Mouse (Mus musculus): Measurements from ENCODE around the gene Alpi. TPM values are rescaled to one million over a fixed set of nuclear protein-coding genes. Genes with fewer than 3 reads are reported as not detected.
A peak's percentile ranks its signal among the peaks of the same experiment; 100 is the strongest.

The Alpi gene
- 0.06 TPM in 1 of 2 replicates, not detected in the other for polyA plus RNA-seq (2012; rRNA removed)

DNA sequence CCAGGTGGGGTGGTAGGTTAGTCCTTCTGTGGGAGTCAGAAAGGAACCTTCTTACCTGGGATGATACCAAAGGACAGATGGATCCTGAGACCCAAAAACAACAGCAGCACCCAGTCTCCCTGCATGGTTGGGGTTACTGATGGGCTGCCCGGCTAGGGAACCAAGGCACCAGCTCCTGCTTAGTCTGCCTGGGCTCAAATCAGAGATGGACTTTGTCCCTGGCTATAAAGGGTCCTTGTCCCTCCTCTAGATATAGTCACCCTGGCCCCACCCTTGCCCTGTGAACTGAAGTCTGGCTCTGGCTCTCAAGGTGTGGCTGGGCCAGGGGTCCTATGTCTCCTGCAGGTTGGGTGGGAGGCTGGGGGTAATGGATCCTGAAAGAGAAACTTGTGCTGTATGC is at the start of gene Alpi:
Alpi (minus strand) TSS at position 196 of the 400 bp plus-strand sequence.
- TF ChIP-seq POLR2A (IDR thresholded peaks at IDR 0.05; ENCODE audit: borderline replicate concordance, extremely low read depth, insufficient read depth, insufficient read length, poor library complexity, severe bottlenecking) (no peak), CTCF (IDR thresholded peaks at IDR 0.05; ENCODE audit: borderline replicate concordance, extremely low read depth, insufficient read depth, insufficient read length) (no peak)

DNA sequence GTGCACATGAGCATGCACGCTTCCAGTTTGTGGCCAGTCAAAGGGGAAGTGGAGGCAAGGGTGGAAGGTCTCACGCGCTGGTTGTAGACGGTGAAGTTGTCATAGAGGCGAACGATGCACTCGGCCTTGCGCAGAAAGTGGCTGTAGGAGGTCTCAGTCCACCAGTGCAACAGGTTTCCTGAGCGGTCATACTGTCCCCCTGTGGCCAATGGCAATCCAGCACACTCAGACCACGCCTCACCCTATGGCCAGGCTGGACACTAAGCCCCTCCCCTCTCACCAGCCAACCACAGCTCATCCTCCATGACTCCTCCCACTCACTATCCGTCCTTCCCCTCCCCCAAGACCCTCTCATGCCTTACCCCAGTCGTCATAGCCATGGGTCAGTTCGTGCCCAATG is 48.0 kb upstream of the Alpi start:
- no peak for TF ChIP-seq POLR2A (IDR thresholded peaks at IDR 0.05; ENCODE audit: borderline replicate concordance, extremely low read depth, insufficient read depth, insufficient read length, poor library complexity, severe bottlenecking)
- no peak for TF ChIP-seq CTCF (IDR thresholded peaks at IDR 0.05; ENCODE audit: borderline replicate concordance, extremely low read depth, insufficient read depth, insufficient read length)
- no peak for DNase-seq (ENCODE audit: low read depth)

More for the DNA sequence above, at the start of gene Alpi:
- DNase-seq (ENCODE audit: low read depth) = no peak

DNA sequence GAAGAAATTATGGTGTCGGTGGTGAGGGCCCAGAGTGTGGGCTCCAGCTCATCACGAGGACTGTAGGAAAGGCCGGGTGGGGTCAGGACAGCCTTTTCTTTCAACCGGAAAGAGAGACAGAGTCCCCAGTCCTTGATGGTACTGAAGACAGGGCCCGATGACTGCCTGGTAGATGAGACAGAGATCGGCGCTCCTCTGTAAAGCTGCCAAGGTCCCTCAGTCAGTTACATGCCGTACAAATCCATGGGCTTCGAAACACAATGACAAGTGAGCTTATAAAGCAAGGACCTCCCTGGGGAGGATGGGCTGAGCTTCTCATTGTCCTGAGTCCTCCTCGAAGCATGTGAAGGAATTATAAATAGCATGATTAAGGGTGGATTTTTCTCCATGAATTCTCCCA is 41.7 kb upstream of the Alpi start:
- no peak for TF ChIP-seq CTCF (IDR thresholded peaks at IDR 0.05; ENCODE audit: borderline replicate concordance, extremely low read depth, insufficient read depth, insufficient read length)
- no peak for TF ChIP-seq POLR2A (IDR thresholded peaks at IDR 0.05; ENCODE audit: borderline replicate concordance, extremely low read depth, insufficient read depth, insufficient read length, poor library complexity, severe bottlenecking)

DNA sequence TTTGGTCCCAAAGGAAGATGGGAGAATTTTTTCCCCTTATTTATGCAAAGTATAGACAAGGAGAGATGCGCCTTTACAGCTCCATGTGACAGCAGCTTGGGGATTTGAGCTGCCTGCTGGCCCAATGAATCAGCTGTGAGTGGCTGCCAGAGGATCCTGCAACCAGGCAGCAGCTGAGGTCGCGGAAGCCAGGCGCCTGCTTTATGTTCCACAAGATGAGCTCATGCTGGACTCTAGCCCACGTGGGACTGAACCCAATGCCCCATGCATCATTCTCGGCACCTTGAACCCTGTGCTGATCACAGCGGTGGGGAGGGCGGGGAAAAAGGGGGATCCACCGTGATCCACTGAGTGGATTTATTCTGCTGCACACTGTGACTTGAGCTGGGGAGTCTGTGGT is 41.0 kb upstream of the Alpi start:
- no peak for TF ChIP-seq CTCF (IDR thresholded peaks at IDR 0.05; ENCODE audit: borderline replicate concordance, extremely low read depth, insufficient read depth, insufficient read length)
- TF ChIP-seq POLR2A (IDR thresholded peaks at IDR 0.05; ENCODE audit: borderline replicate concordance, extremely low read depth, insufficient read depth, insufficient read length, poor library complexity, severe bottlenecking) = no peak
- DNase-seq (ENCODE audit: low read depth) = peak; percentile 77

More for the DNA sequence above, 41.7 kb upstream of the Alpi start:
- peak; percentile 39 for DNase-seq (ENCODE audit: low read depth)

DNA sequence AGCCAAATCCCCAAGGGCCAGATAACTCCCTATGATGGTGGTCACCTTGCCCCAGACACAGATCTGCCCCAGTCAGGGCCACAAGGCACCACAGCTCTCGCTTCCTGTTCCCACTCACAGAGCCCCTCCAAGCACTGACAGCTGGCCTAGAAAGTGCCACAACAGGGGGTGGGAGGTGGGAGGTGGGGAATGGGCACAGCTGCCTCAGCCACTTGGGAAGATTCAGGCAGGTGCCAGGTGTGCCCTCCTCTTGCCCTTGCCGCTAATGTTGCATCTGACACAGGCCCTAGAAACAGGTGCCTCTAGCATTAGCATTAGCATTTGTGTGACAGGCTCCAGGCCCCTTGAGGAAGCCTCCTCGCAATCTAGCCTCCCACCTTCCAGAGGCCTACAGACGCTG is 40.1 kb upstream of the Alpi start:
- TF ChIP-seq CTCF (IDR thresholded peaks at IDR 0.05; ENCODE audit: borderline replicate concordance, extremely low read depth, insufficient read depth, insufficient read length) (no peak), POLR2A (IDR thresholded peaks at IDR 0.05; ENCODE audit: borderline replicate concordance, extremely low read depth, insufficient read depth, insufficient read length, poor library complexity, severe bottlenecking) (no peak)
- DNase-seq (ENCODE audit: low read depth) = no peak

DNA sequence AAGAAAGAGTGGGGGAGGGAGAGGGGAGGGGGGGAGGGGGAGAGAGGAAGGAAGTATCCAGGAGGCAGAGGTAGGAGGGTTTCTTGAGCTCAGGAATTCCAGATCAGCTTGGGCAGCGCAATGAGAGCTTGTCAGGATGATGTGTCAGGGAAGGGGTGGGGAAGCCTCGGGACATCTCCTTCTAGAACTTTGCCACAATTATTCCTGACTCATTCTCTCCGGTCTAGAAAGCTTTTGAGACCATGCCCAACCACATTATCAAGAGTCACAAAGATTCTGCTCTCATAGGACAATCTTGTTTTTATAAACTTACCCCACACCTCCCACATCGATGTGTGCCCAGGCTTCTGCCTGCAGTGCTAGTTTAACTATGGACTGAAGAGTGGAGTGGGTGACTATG is 30.4 kb upstream of the Alpi start:
- DNase-seq (ENCODE audit: low read depth) = no peak
- TF ChIP-seq POLR2A (IDR thresholded peaks at IDR 0.05; ENCODE audit: borderline replicate concordance, extremely low read depth, insufficient read depth, insufficient read length, poor library complexity, severe bottlenecking) (no peak), CTCF (IDR thresholded peaks at IDR 0.05; ENCODE audit: borderline replicate concordance, extremely low read depth, insufficient read depth, insufficient read length) (no peak)

DNA sequence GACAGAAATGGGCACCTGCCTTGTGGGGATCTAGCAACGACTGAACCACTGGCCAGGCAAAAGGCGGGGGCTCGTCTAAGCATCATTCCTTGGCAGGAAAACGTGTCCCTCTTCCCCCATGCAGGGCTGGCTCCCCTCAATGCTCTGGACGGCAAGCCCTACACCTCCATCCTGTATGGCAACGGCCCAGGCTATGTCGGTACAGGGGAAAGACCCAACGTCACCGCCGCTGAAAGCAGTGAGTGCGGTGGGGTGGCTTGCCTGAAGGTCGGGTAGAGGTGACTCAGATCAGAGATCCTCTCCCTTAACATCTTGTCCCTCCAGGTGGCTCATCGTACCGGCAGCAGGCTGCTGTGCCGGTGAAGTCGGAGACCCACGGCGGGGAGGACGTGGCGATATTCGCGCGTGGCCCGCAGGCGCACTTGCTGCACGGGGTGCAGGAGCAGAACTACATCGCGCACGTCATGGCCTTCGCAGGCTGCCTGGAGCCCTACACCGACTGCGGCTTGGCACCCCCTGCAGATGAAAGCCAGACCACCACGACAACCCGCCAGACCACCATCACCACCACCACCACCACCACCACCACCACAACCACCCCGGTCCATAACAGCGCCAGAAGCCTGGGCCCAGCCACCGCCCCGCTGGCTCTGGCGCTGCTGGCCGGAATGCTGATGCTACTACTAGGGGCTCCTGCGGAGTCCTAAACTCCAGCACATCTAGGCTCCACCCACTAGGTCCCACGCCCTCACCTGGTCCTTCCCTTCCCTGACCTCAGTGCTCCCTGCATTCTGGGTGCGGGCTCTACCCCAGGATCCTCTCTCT is 26.0 kb upstream of the Alpi start:
- DNase-seq (ENCODE audit: low read depth) = no peak

DNA sequence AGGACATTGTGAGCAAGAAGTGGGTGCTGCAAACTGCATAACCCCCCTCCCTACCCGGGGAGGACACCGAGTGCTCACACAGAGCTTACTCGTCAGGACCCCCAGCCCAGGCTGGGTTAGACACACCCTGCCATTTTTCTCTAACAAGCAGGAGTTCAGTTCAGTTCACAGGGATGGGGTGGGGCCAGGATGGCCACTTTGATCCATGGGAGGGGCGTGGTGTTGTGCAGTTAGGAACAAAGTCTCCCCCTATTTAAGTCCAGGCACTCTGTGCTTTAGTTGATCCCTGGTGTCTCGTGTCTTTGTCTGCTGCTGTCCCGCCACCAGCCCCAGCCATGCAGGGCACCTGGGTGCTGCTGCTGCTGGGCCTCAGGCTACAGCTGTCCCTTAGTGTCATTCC is 23.3 kb upstream of the Alpi start, which contains the start of gene Akp3:
Akp3 (plus strand) TSS at position 301 of the 400 bp plus-strand sequence.
- TF ChIP-seq POLR2A (IDR thresholded peaks at IDR 0.05; ENCODE audit: borderline replicate concordance, extremely low read depth, insufficient read depth, insufficient read length, poor library complexity, severe bottlenecking) (no peak), CTCF (IDR thresholded peaks at IDR 0.05; ENCODE audit: borderline replicate concordance, extremely low read depth, insufficient read depth, insufficient read length) (no peak)
- DNase-seq (ENCODE audit: low read depth) = no peak

More for the DNA sequence above, 26.0 kb upstream of the Alpi start:
- TF ChIP-seq CTCF (IDR thresholded peaks at IDR 0.05; ENCODE audit: borderline replicate concordance, extremely low read depth, insufficient read depth, insufficient read length) (no peak), POLR2A (IDR thresholded peaks at IDR 0.05; ENCODE audit: borderline replicate concordance, extremely low read depth, insufficient read depth, insufficient read length, poor library complexity, severe bottlenecking) (no peak)

DNA sequence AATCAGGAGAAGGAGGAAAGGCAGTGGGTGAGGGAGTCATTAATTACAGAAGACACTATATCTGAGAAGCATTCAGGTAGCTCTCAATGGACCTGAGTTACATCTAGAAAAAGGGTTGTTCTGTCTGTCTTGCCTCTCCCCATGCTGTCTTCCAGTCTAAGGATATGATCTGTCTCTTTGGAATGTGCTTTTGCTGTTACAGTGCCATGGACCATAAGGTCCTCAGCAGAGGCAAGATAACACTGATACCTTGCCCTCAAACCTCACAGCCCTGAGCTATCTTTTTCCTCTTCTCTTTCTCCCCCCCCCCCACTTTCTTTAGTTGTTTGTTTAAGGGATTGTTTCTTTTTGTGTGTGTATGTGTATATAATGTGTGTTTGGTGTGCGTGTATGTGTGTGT is 13.4 kb upstream of the Alpi start:
- no peak for DNase-seq (ENCODE audit: low read depth)
- TF ChIP-seq POLR2A (IDR thresholded peaks at IDR 0.05; ENCODE audit: borderline replicate concordance, extremely low read depth, insufficient read depth, insufficient read length, poor library complexity, severe bottlenecking) (no peak), CTCF (IDR thresholded peaks at IDR 0.05; ENCODE audit: borderline replicate concordance, extremely low read depth, insufficient read depth, insufficient read length) (no peak)

DNA sequence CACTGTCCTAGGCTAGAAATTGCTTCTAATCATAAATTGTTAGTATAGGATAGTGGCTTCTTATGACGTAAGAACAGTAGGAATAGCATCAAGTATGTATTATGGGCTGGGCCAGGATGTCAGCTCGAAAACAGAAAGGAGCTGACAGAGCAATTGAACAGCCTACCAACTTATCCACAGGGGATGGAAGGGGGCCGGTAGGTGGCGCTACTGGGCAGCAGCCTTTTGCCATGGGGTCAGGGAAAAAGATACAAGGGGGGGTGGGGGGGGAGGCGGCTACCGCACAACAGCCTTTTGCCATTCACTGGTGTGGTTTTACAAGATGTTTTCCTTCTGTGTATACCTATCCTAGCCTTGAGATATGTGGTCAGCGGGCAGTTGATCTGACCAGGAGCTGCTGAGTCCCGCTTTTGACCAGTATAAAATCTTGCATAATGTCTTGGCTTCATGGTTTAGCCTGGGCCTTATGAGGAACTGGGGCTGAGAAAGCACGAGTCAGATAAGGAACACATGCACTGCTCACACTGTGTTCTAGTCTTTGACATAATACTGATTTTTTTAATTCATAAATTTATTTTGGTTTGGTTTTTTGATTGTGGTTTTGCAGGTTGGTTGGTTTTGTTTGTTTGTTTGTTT is 10.4 kb upstream of the Alpi start:
- TF ChIP-seq POLR2A (IDR thresholded peaks at IDR 0.05; ENCODE audit: borderline replicate concordance, extremely low read depth, insufficient read depth, insufficient read length, poor library complexity, severe bottlenecking) = no peak
- peak; percentile 45; the same call in 1 of the 2 replicates for TF ChIP-seq CTCF (IDR thresholded peaks at IDR 0.05; ENCODE audit: borderline replicate concordance, extremely low read depth, insufficient read depth, insufficient read length)
- peak; percentile 2 for DNase-seq (ENCODE audit: low read depth)

DNA sequence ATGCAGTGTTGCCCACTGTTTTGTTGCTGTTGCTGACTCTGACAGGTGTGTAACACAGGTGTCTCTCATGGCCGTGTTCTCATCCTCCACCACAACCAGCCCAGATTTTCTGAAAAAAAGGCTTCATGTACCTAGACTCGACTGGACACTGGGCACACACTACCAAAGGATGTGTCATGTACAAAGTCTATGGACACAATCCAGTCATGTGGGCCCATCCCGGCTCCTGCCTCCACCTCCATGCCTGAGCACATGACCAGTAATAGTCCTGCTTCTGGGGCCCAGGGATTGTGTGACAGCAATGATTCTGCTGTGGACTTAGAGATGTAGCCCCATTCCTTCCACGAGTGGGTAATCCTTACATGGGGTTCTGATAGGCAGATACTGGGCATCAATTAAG is 7.2 kb upstream of the Alpi start:
- no peak for DNase-seq (ENCODE audit: low read depth)
- TF ChIP-seq CTCF (IDR thresholded peaks at IDR 0.05; ENCODE audit: borderline replicate concordance, extremely low read depth, insufficient read depth, insufficient read length) = no peak
- TF ChIP-seq POLR2A (IDR thresholded peaks at IDR 0.05; ENCODE audit: borderline replicate concordance, extremely low read depth, insufficient read depth, insufficient read length, poor library complexity, severe bottlenecking) = no peak
